Mouse (Mus musculus): ENCODE measurements around the gene Asb16. TPM values are rescaled to one million over a fixed set of nuclear protein-coding genes. Genes with fewer than 3 reads are reported as not detected.

The Asb16 gene
- polyA plus RNA-seq, 1 experiment from 2014 or later = 0.04 TPM

DNA sequence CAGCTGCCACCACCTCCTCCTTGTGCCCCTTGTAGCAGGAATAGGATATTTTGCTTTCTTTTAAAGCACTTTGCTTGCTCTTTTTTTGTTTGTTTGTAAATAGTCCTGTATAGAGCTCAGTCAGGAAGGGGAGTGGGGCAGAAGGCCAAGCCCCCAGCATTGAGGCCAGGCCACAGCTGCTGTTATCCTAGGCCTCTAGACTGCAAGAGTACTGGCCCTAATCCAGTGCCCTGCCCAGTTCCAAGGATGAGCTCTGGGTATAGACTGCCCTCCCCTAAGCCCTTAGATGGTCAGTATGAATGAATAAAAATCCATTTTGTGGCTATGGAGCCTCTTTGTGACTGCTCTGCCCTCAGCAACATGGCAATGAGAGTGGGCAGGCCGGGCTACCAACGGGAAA, 20.4 kb downstream of the Asb16 start:
- Histone ChIP-seq H3K9me3 (replicated peaks; ENCODE audit: control insufficient read depth, low read length) (no peaks in the 10 kb centered on the region), H3K27ac (ENCODE audit: low read length) (peak overlapping the region; percentile 18; the same call in 1 of the 2 replicates), H3K4me2 (ENCODE audit: low read depth, low read length) (no peak overlapping the region), H3K4me3 (ENCODE audit: low read depth, low read length) (no peak overlapping the region), H3K27me3 (ENCODE audit: control insufficient read depth, insufficient read depth, low read depth, low read length) (no peaks in the 10 kb centered on the region), H3K4me1 (ENCODE audit: control insufficient read depth, low read depth, low read length) (peaks cover 32% of the 10 kb centered on the region), H3K36me3 (ENCODE audit: control insufficient read depth, insufficient read depth) (peaks cover 40% of the 10 kb centered on the region), H3K9ac (ENCODE audit: low read depth, low read length) (no peak overlapping the region)
- ATAC-seq (ENCODE audit: low read depth) = no peak
- 85% methylated on average over 2 of the region's 2 CpGs for WGBS (ENCODE audit: insufficient replicate concordance)

- no peak for ATAC-seq (ENCODE audit: low read depth)
- peaks cover 45% of the 10 kb centered on the region for H3K36me3 ChIP-seq (ENCODE audit: control insufficient read depth, insufficient read depth)
- WGBS (ENCODE audit: insufficient replicate concordance) = 59% methylated on average over 6 of the region's 6 CpGs
- no peaks in the 10 kb centered on the region for H3K27me3 ChIP-seq (ENCODE audit: control insufficient read depth, insufficient read depth, low read depth, low read length)
- no peak overlapping the region for H3K9ac ChIP-seq (ENCODE audit: low read depth, low read length)
- H3K4me2 ChIP-seq (ENCODE audit: low read depth, low read length) = no peak overlapping the region
- no peaks in the 10 kb centered on the region for H3K9me3 ChIP-seq (replicated peaks; ENCODE audit: control insufficient read depth, low read length)
- H3K27ac ChIP-seq (ENCODE audit: low read length) = no peak overlapping the region
- H3K4me1 ChIP-seq (ENCODE audit: control insufficient read depth, low read depth, low read length) = peaks cover 34% of the 10 kb centered on the region
- no peak overlapping the region for H3K4me3 ChIP-seq (ENCODE audit: low read depth, low read length)
Measured at GRCm38 (mm10) chr11:102289511-102290100, 21.1 kb downstream of the Asb16 start.

DNA sequence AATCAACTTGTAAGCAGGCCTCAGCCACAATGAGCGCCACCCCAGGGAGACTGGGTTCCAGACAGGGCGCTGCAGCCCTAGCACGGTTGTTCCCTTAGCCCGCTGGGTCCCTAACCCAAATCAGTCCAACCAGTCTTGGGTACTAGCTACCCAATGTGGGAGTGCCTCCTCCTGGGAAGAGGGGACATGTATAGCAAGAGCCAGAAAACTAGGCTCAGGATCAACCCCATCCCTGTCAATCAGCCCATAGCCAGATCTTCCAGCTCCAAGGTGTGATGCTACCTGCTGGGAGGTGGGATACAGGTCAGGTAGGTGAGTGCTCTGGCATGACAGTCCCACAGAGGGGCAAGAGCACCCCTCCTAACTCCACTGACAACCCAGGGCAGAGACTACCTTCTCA, 21.6 kb downstream of the Asb16 start:
- Histone ChIP-seq H3K36me3 (ENCODE audit: control insufficient read depth, insufficient read depth) (peaks cover 45% of the 10 kb centered on the region), H3K4me1 (ENCODE audit: control insufficient read depth, low read depth, low read length) (peaks cover 38% of the 10 kb centered on the region), H3K9ac (ENCODE audit: low read depth, low read length) (no peak overlapping the region), H3K4me2 (ENCODE audit: low read depth, low read length) (no peak overlapping the region), H3K27me3 (ENCODE audit: control insufficient read depth, insufficient read depth, low read depth, low read length) (no peaks in the 10 kb centered on the region), H3K27ac (ENCODE audit: low read length) (no peak overlapping the region), H3K9me3 (replicated peaks; ENCODE audit: control insufficient read depth, low read length) (no peaks in the 10 kb centered on the region), H3K4me3 (ENCODE audit: low read depth, low read length) (no peak overlapping the region)
- WGBS (ENCODE audit: insufficient replicate concordance) = 78% methylated on average over 4 of the region's 4 CpGs
- no peak for ATAC-seq (ENCODE audit: low read depth)

GRCm38 (mm10) chr11:102291051-102291535, 22.6 kb downstream of the Asb16 start:
- H3K36me3 ChIP-seq (ENCODE audit: control insufficient read depth, insufficient read depth) = peaks cover 45% of the 10 kb centered on the region

DNA sequence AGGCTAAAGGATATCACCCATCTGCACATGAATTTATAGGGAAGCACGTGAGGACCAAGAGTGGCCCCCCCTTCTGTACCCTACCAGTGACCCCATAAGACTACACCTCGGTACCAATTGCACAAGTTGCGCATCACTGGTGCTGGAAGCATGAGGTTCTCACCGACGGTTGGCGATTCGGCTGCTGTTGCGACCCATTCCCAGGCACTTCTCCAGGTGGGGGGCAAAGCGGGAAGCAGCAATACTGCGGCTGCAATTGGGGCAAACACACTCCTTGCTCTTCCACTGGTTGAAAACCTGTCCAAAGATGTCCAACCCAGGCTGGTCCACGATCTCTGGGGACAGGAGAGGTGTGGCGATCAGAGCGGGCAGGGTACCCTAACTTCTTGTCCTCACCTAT, 25.4 kb downstream of the Asb16 start:
- no peak for ATAC-seq (ENCODE audit: low read depth)
- 91% methylated on average over 13 of the region's 13 CpGs for WGBS (ENCODE audit: insufficient replicate concordance)
- H3K4me1 ChIP-seq (ENCODE audit: control insufficient read depth, low read depth, low read length) = peaks cover 31% of the 10 kb centered on the region

More at GRCm38 (mm10) chr11:102291051-102291535, 22.6 kb downstream of the Asb16 start:
- Histone ChIP-seq H3K4me1 (ENCODE audit: control insufficient read depth, low read depth, low read length) (peaks cover 41% of the 10 kb centered on the region), H3K4me2 (ENCODE audit: low read depth, low read length) (no peak overlapping the region), H3K9me3 (replicated peaks; ENCODE audit: control insufficient read depth, low read length) (no peaks in the 10 kb centered on the region), H3K4me3 (ENCODE audit: low read depth, low read length) (no peak overlapping the region), H3K27me3 (ENCODE audit: control insufficient read depth, insufficient read depth, low read depth, low read length) (no peaks in the 10 kb centered on the region), H3K27ac (ENCODE audit: low read length) (no peak overlapping the region), H3K9ac (ENCODE audit: low read depth, low read length) (no peak overlapping the region)
- ATAC-seq (ENCODE audit: low read depth) = no peak
- 88% methylated on average over 11 of the region's 11 CpGs for WGBS (ENCODE audit: insufficient replicate concordance)

DNA sequence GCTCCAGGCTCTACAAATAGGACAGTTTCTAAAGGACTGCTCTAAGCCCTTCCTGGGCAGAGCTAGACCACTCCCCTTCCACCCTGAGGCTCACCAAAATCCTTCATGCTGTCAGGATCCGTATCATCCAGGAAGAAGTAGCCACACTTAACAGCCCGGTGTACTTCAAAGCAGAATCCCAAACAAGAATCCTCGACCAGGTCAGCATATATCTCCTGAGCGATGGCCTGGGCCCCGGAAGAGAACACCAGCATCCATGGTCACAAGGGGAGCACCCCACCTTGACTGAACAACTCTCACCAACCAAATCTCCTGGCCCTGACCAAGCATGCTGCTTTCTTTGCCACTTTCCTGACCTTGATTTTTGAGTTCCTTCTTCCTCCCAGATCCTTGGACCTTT, 25.9 kb downstream of the Asb16 start:
- WGBS (ENCODE audit: insufficient replicate concordance) = 85% methylated on average over 5 of the region's 5 CpGs
- no peak overlapping the region; the same call in 1 of the 2 replicates for H3K9ac ChIP-seq (ENCODE audit: low read depth, low read length)
- no peaks in the 10 kb centered on the region for H3K9me3 ChIP-seq (replicated peaks; ENCODE audit: control insufficient read depth, low read length)
- H3K4me2 ChIP-seq (ENCODE audit: low read depth, low read length) = no peak overlapping the region
- H3K27ac ChIP-seq (ENCODE audit: low read length) = no peak overlapping the region
- peaks cover 30% of the 10 kb centered on the region for H3K4me1 ChIP-seq (ENCODE audit: control insufficient read depth, low read depth, low read length)
- peaks cover 33% of the 10 kb centered on the region for H3K36me3 ChIP-seq (ENCODE audit: control insufficient read depth, insufficient read depth)
- no peak overlapping the region for H3K4me3 ChIP-seq (ENCODE audit: low read depth, low read length)
- no peaks in the 10 kb centered on the region for H3K27me3 ChIP-seq (ENCODE audit: control insufficient read depth, insufficient read depth, low read depth, low read length)
- ATAC-seq (ENCODE audit: low read depth) = no peak

More for the DNA sequence above, 25.4 kb downstream of the Asb16 start:
- Histone ChIP-seq H3K9me3 (replicated peaks; ENCODE audit: control insufficient read depth, low read length) (no peaks in the 10 kb centered on the region), H3K9ac (ENCODE audit: low read depth, low read length) (no peak overlapping the region; the same call in 1 of the 2 replicates), H3K27me3 (ENCODE audit: control insufficient read depth, insufficient read depth, low read depth, low read length) (no peaks in the 10 kb centered on the region), H3K27ac (ENCODE audit: low read length) (no peak overlapping the region), H3K36me3 (ENCODE audit: control insufficient read depth, insufficient read depth) (peaks cover 33% of the 10 kb centered on the region), H3K4me2 (ENCODE audit: low read depth, low read length) (no peak overlapping the region), H3K4me3 (ENCODE audit: low read depth, low read length) (no peak overlapping the region)

DNA sequence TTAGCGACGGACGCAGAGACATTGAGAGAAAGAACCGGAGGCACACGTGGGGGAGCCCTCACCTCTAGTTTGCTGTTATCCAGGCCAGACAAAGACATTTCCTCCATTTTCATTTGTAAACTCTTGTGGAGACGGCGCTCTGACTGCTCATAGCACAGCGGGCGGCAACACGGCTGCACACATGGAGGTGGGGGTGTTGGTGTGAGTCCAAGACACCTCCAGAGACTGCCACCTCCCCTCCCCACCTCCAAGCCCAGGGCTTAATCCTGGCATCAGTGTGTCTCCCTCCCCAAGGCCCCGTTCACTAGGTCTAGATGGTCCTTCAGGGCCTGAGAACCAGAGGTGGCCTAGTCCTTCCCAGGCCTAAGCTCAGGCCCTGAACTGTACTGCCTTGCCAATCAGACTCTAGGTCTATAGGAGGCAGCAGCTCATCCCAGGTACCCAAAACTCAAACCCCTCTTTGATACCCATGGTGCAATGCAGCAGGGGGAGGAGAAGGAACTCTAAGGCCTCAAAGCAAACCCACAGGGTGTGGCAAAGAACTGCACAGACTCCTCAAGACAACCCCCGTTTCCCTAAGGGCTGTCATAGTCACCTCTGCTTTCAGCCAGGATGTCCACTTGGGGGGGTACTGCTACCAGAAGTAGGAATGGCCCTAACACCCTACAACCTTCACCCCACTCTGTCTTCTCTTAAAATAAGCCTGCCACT, 26.5 kb downstream of the Asb16 start:
- Histone ChIP-seq H3K27ac (ENCODE audit: low read length) (peak overlapping the region; percentile 97), H3K36me3 (ENCODE audit: control insufficient read depth, insufficient read depth) (peaks cover 33% of the 10 kb centered on the region), H3K27me3 (ENCODE audit: control insufficient read depth, insufficient read depth, low read depth, low read length) (no peaks in the 10 kb centered on the region), H3K4me3 (ENCODE audit: low read depth, low read length) (peak overlapping the region; percentile 82), H3K4me2 (ENCODE audit: low read depth, low read length) (peak overlapping the region; percentile 98), H3K9me3 (replicated peaks; ENCODE audit: control insufficient read depth, low read length) (0 out of 2 replicates have a peak, but pooled peaks cover 2% of the 10 kb centered on the region), H3K4me1 (ENCODE audit: control insufficient read depth, low read depth, low read length) (peaks cover 30% of the 10 kb centered on the region), H3K9ac (ENCODE audit: low read depth, low read length) (peak overlapping the region; percentile 87)
- 77% methylated on average over 12 of the region's 12 CpGs for WGBS (ENCODE audit: insufficient replicate concordance)
- no peak for ATAC-seq (ENCODE audit: low read depth)

DNA sequence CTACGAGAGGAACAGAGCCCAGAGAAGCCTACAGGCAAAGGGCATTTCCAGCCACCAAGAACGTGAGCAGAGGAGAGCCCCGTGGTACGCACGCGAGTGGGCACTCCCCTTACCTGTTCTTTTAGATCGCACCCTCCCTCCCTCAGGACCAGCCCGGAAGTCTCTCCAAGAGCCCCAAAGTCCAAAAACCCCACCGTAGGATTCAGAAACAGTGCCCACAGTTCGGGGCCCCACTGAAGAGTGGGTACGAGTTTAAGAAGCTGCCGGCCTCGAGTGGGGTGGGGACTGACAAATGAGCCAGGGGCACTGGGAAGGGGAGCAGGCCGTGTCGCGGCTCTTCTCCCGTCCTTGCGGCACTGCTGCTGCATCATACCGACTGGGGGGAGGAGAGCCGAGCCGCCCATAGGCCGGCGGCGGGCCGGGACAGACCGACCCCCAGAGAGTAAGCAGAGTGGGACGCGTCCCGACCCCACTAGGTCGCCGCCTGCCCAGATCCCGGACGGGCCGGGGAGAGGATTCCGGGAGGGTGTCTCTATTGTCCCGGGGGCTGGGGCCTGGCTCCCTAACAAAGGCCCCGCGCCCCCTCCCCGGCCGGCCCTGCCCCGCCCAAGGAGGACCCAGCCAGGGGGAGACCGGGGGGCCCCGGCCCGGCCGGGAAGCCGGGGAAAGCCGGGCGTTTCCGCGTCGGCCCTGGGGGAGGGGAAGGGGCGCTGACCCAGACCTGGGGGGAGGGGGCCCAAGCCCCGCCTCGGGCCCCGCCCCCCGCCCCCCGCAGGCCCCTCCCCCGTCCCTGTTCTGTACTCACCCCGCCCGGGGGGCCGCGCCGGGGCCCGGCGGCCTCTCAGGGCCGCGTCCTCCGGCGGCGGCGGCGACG, 27.3 kb downstream of the Asb16 start:
- peak; percentile 1; the same call in 1 of the 2 replicates for ATAC-seq (ENCODE audit: low read depth)
- WGBS (ENCODE audit: insufficient replicate concordance) = under 1% methylated on average over 42 of the region's 73 CpGs
- no peaks in the 10 kb centered on the region for H3K27me3 ChIP-seq (ENCODE audit: control insufficient read depth, insufficient read depth, low read depth, low read length)
- H3K4me1 ChIP-seq (ENCODE audit: control insufficient read depth, low read depth, low read length) = peaks cover 30% of the 10 kb centered on the region
- H3K36me3 ChIP-seq (ENCODE audit: control insufficient read depth, insufficient read depth) = peaks cover 31% of the 10 kb centered on the region
- H3K9me3 ChIP-seq (replicated peaks; ENCODE audit: control insufficient read depth, low read length) = 0 out of 2 replicates have a peak, but pooled peaks cover 3% of the 10 kb centered on the region
- H3K4me3 ChIP-seq (ENCODE audit: low read depth, low read length) = peak overlapping the region; percentile 82
- H3K4me2 ChIP-seq (ENCODE audit: low read depth, low read length) = peak overlapping the region; percentile 98
- H3K27ac ChIP-seq (ENCODE audit: low read length) = peak overlapping the region; percentile 97
- H3K9ac ChIP-seq (ENCODE audit: low read depth, low read length) = peak overlapping the region; percentile 87

Data from liver, embryonic 16.5 days (tissue).